Mouse (Mus musculus): ENCODE measurements at regions not wholly inside any gene's neighbourhood (a gene's known extent, or its start where the extent isn't known, plus 50 kb on each side); places are given as distances from the start of the nearest gene placed in this dataset.

DNA sequence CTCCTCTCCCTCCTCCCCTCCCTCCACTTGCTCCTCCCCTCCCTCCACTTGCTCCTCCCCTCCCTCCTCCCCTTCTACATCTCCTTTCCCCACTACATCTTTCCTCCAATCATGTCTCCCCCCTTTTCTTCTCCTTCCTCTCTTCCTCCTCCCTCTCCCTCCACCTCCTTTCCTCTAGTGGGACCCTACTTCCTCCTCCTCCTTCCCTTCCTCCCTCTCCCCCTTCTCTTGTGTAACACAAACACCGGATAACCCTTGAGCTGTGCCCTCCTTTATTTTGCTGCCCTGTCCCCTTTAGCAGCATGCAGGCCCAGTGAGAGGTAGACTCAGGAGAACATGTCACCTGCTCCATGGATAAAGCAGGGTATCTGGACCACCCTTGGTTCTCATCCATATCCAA, 339.1 kb upstream of the Cdh4 start:
- TF ChIP-seq CTCF (IDR thresholded peaks at IDR 0.05; ENCODE audit: control insufficient read depth, insufficient read depth, insufficient replicate concordance, low read depth, low read length) (no peak), POLR2A (IDR thresholded peaks at IDR 0.05; ENCODE audit: control insufficient read depth, low read depth, low read length) (no peak)
